Mouse (Mus musculus): ENCODE results near the gene Olfr1008. TPM values are rescaled to one million over a fixed set of nuclear protein-coding genes. Genes with fewer than 3 reads are reported as not detected.
"Not testable (repeated sequence)": the region's sequence is repeated elsewhere in the genome, so short reads cannot be mapped to it uniquely, and the experiment has no call there.

The Olfr1008 gene
- total RNA-seq (2021), result not detected

GRCm38 (mm10) chr2:85689131-85689530, at the start of gene Olfr1008:
TSS of gene Olfr1008 (plus strand) at chr2:85689431.
- intact Hi-C loops (cut with DNase I), result no loop called here
- no peak for DNase-seq

GRCm38 (mm10) chr2:85650604-85651003, 38.6 kb upstream of the Olfr1008 start, which contains the start of gene Olfr1002:
TSS of gene Olfr1002 (minus strand) at chr2:85650704.
- no peak for DNase-seq

GRCm38 (mm10) chr2:85664355-85664754, 24.9 kb upstream of the Olfr1008 start, which contains the start of gene Olfr154:
TSS of gene Olfr154 (minus strand) at chr2:85664455.
- intact Hi-C loops (cut with DNase I); DNase-seq: not testable (repeated sequence)

More at GRCm38 (mm10) chr2:85650604-85651003, 38.6 kb upstream of the Olfr1008 start, which contains the start of gene Olfr1002:
- intact Hi-C loops (cut with DNase I), result no loop called here

- no peak for DNase-seq
- intact Hi-C loops (cut with DNase I), result no loop called here
Measured at GRCm38 (mm10) chr2:85678667-85679066, 10.6 kb upstream of the Olfr1008 start, which contains the start of gene Olfr1006. TSS of gene Olfr1006 (minus strand) at chr2:85678767.

GRCm38 (mm10) chr2:85710680-85711079, 21.4 kb downstream of the Olfr1008 start:
- intact Hi-C loops (cut with DNase I); DNase-seq: not testable (repeated sequence)

- DNase-seq, result no peak
- intact Hi-C loops (cut with DNase I), result no loop called here
Measured at GRCm38 (mm10) chr2:85711159-85711558, 21.9 kb downstream of the Olfr1008 start.

- DNase-seq, result no peak
- intact Hi-C loops (cut with DNase I), result no loop called here
Measured at GRCm38 (mm10) chr2:85715119-85715518, 25.9 kb downstream of the Olfr1008 start, which contains the start of gene Olfr1009. TSS of gene Olfr1009 (plus strand) at chr2:85715419.

GRCm38 (mm10) chr2:85725793-85726192, 36.6 kb downstream of the Olfr1008 start:
- peak in 1 of 2 experiments; percentile 9 for DNase-seq

More at GRCm38 (mm10) chr2:85725793-85726192, 36.6 kb downstream of the Olfr1008 start:
- intact Hi-C loops (cut with DNase I), result loop anchor here (1.0 to 5.0 kb wide), 2 partner anchors 603 to 739 kb away; no protein-coding TSS in a partner anchor

Other genes starting within 250 kb of the Olfr1008 start
- not detected for gene Olfr995, start 245.8 kb upstream of the Olfr1008 start, total RNA-seq (2021)
- not detected for gene 4833423E24Rik, start 170.4 kb upstream of the Olfr1008 start, total RNA-seq (2021)
- not detected for gene Olfr996, start 110.2 kb upstream of the Olfr1008 start, total RNA-seq (2021)
- gene Olfr998, start 100.5 kb upstream of the Olfr1008 start, total RNA-seq (2021), result not detected
- not detected for gene Olfr1000, start 77.5 kb upstream of the Olfr1008 start, total RNA-seq (2021)
- gene Olfr1002, start 38.7 kb upstream of the Olfr1008 start, total RNA-seq (2021), result not detected
- gene Olfr154, start 25.0 kb upstream of the Olfr1008 start, total RNA-seq (2021), result not detected
- not detected for gene Olfr1006, start 10.7 kb upstream of the Olfr1008 start, total RNA-seq (2021)
- not detected for gene Olfr1009, start 26.0 kb downstream of the Olfr1008 start, total RNA-seq (2021)
- not detected for gene Olfr1012, start 73.3 kb downstream of the Olfr1008 start, total RNA-seq (2021)
- not detected for gene Olfr1013, start 77.7 kb downstream of the Olfr1008 start, total RNA-seq (2021)
- gene Olfr1014, start 83.3 kb downstream of the Olfr1008 start, total RNA-seq (2021), result not detected
- gene Olfr1015, start 92.6 kb downstream of the Olfr1008 start, total RNA-seq (2021), result not detected
- gene Olfr1016, start 113.1 kb downstream of the Olfr1008 start, total RNA-seq (2021), result not detected
- gene Olfr1018, start 129.0 kb downstream of the Olfr1008 start, total RNA-seq (2021), result not detected
- gene Olfr1019, start 156.1 kb downstream of the Olfr1008 start, total RNA-seq (2021), result not detected
- gene Olfr1020, start 157.6 kb downstream of the Olfr1008 start, total RNA-seq (2021), result not detected
- not detected for gene Olfr1022, start 179.2 kb downstream of the Olfr1008 start, total RNA-seq (2021)
- gene Olfr1023, start 196.2 kb downstream of the Olfr1008 start, total RNA-seq (2021), result not detected
- gene Olfr1024, start 215.6 kb downstream of the Olfr1008 start, total RNA-seq (2021), result not detected
- not detected for gene Olfr1025-ps1, start 225.8 kb downstream of the Olfr1008 start, total RNA-seq (2021)
- gene Olfr1026, start 232.1 kb downstream of the Olfr1008 start, total RNA-seq (2021), result not detected

Measured in heart, postnatal 36 days (tissue).